Mouse (Mus musculus) heart, embryonic 10.5 days (tissue): ENCODE results near the gene Tmprss9. TPM values are rescaled to one million over a fixed set of nuclear protein-coding genes. Genes with fewer than 3 reads are reported as not detected.
"Not testable (repeated sequence)": the region's sequence is repeated elsewhere in the genome, so short reads cannot be mapped to it uniquely, and the experiment has no call there.

ENCODE experiments used
- DNase-seq: peaks from one replicate; pipeline ENCODE4 v3.0.0-alpha.2; 2017; ENCODE audit warnings: low spot score
- H3K27ac ChIP-seq: fragments of 300-500 bp; sonication (generic); 2 replicates; pipeline ENCODE4 v1.5.1; 2016; ENCODE audit warnings: mild to moderate bottlenecking
- H3K27me3 ChIP-seq: fragments of 300-500 bp; sonication (generic); 2 replicates; pipeline ENCODE4 v1.6.1; 2016; ENCODE audit warnings: mild to moderate bottlenecking; ENCODE audit not compliant: poor library complexity, insufficient read depth, severe bottlenecking
- H3K36me3 ChIP-seq: fragments of 300-500 bp; sonication (generic); 2 replicates; pipeline ENCODE4 v1.6.1; 2016; ENCODE audit warnings: mild to moderate bottlenecking, moderate library complexity
- H3K4me1 ChIP-seq: fragments of 300-500 bp; sonication (generic); 2 replicates; pipeline ENCODE4 v1.6.1; 2016; ENCODE audit warnings: mild to moderate bottlenecking
- H3K4me3 ChIP-seq: fragments of 300-500 bp; sonication (generic); 2 replicates; pipeline ENCODE4 v1.5.1; 2016; ENCODE audit warnings: mild to moderate bottlenecking, moderate library complexity
- H3K9me3 ChIP-seq: fragments of 300-500 bp; sonication (generic); 2 replicates; pipeline ENCODE4 v1.6.1; 2016; ENCODE audit warnings: mild to moderate bottlenecking, moderate library complexity
- WGBS: fragments of 180-500 bp; shearing (Covaris S2); methylation state at CpG from one replicate; pipeline ENCODE4 v1.1.7; 2016; 5-methylcytosine and 5-hydroxymethylcytosine counted together
- polyA plus RNA-seq: library from polyadenylated mRNA; unstranded; fragments of >200 nt; fragmentation: Nextera tagmentation; extraction: Ambion mirVana; gene quantifications from 2 replicates; pipeline ENCODE4 v1.2.1, GENCODE M21; 2016

The Tmprss9 gene
- polyA plus RNA-seq, result not detected in 2 replicates

- Histone ChIP-seq H3K27ac (no peak within 1 kb of the TSS), H3K4me3 (no peak within 1 kb of the TSS), H3K36me3 (peaks cover 22% of the 10 kb centered on the region), H3K4me1 (peaks cover 15% of the 10 kb centered on the region), H3K9me3 (no peaks in the 10 kb centered on the region), H3K27me3 (peaks cover 37% of the 10 kb centered on the region)
- 23% methylated on average over 9 of the region's 9 CpGs for WGBS
- no peak for DNase-seq
Measured at GRCm38 (mm10) chr10:80871581-80871980, at the start of gene Tmprss9. Tmprss9 (plus strand) TSS chr10:80871848.

DNA sequence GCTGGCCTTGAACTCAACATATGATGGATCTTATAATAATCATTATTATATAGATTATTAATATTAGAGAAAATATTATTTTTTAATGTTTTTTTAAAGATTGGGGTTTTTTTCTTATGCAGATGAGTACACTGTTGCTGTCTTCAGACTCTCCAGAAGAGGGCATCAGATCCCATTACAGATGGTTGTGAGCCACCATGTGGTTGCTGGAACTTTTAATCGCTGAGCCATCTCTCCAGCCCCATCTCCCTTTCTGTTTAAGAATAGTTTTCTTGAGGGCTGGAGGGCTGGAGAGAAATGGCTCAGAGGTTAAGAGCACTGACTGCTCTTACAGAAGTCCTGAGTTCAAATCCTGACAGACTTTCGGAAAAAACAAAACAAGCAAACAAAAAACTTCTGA lies 49.7 kb upstream of the Tmprss9 start:
- no peak for DNase-seq
- Histone ChIP-seq H3K36me3 (no peaks in the 10 kb centered on the region), H3K4me3 (no peak overlapping the region), H3K4me1 (peaks cover 9% of the 10 kb centered on the region; the same call in 1 of the 2 replicates), H3K27ac (no peak overlapping the region), H3K27me3 (no peaks in the 10 kb centered on the region), H3K9me3 (no peaks in the 10 kb centered on the region)
- WGBS, result 36% methylated on average over 2 of the region's 2 CpGs

- no peaks in the 10 kb centered on the region for H3K36me3 ChIP-seq
- 81% methylated on average over 5 of the region's 5 CpGs for WGBS
Measured at GRCm38 (mm10) chr10:80822528-80822927, 49.1 kb upstream of the Tmprss9 start.

GRCm38 (mm10) chr10:80823316-80823715 lies 48.3 kb upstream of the Tmprss9 start:
- DNase-seq, result no peak
- no peaks in the 10 kb centered on the region for H3K9me3 ChIP-seq
- no peak overlapping the region for H3K4me3 ChIP-seq
- WGBS, result 76% methylated on average over 1 of the region's 1 CpGs
- H3K36me3 ChIP-seq, result peaks cover 5% of the 10 kb centered on the region
- H3K27ac ChIP-seq, result no peak overlapping the region
- H3K4me1 ChIP-seq, result peaks cover 17% of the 10 kb centered on the region
- no peaks in the 10 kb centered on the region for H3K27me3 ChIP-seq

More at GRCm38 (mm10) chr10:80822528-80822927, 49.1 kb upstream of the Tmprss9 start:
- Histone ChIP-seq H3K27me3 (no peaks in the 10 kb centered on the region), H3K27ac (no peak overlapping the region), H3K4me1 (peaks cover 9% of the 10 kb centered on the region), H3K9me3 (no peaks in the 10 kb centered on the region), H3K4me3 (no peak overlapping the region)
- DNase-seq, result no peak

DNA sequence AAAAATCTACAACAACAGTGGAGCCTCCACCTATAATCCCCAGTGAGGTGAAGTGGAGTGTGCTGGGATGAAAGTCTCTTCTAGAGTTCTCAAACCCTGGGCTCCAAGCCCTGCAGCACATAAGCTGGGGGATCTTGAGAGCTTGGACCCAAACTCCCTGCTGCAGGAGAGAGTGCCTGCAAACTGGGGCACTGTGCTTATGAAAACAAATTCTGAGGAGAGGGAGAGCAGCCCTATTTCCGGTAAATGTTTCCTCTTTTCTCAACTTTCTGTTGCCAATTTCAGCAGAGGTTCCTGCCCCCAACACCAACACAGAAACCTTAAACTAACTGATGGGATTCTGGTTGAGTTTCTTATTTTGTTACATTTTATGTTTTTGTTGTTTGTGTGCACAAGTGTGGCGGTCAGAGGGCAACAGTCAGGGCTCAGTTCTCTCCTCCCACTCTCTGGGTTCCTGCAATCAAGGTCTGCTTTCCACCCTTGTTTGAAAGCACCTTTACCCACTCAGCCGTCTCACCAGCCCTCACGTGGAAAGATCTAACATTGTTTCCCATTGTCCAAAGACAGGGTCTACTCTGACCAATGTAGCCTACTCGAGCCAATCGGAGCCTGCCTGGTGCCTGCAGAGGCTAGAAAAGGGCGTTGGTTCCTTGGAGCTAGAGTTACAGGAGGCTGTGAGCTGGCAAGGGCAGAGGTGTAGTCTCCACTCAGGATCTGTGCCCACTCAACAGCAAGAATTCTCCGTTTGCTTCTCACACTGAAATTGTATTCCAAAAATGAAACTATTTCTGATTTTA lies 47.6 kb upstream of the Tmprss9 start:
- peak overlapping the region; percentile 43; the same call in 1 of the 2 replicates for H3K27ac ChIP-seq
- H3K27me3 ChIP-seq, result no peaks in the 10 kb centered on the region
- H3K36me3 ChIP-seq, result peaks cover 11% of the 10 kb centered on the region
- 57% methylated on average over 8 of the region's 8 CpGs for WGBS
- no peaks in the 10 kb centered on the region for H3K9me3 ChIP-seq
- no peak overlapping the region for H3K4me3 ChIP-seq
- no peak for DNase-seq
- peaks cover 18% of the 10 kb centered on the region for H3K4me1 ChIP-seq

DNA sequence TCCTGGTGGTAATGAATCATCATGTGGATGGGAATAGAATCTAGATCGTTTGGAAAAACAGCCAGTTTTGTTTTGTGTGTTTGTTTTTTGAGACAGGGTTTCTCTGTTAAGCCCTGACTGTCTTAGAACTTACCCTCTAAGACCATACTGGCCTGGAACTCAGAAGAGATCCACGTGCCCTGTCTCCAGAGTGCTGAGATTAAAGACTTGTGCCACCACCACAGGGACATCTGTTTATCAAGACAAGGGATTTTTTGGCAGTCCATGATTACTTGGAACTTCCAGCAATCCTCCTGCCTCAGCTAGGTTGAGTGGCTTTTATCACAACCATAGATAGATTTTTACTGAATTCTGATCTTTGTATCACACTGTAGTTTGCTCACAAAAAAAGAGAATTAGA lies 46.8 kb upstream of the Tmprss9 start:
- WGBS, result 83% methylated on average over 2 of the region's 2 CpGs
- Histone ChIP-seq H3K9me3 (no peaks in the 10 kb centered on the region), H3K4me1 (peaks cover 20% of the 10 kb centered on the region), H3K27me3 (no peaks in the 10 kb centered on the region), H3K4me3 (no peak overlapping the region), H3K27ac (no peak overlapping the region), H3K36me3 (peaks cover 18% of the 10 kb centered on the region)
- no peak for DNase-seq

DNA sequence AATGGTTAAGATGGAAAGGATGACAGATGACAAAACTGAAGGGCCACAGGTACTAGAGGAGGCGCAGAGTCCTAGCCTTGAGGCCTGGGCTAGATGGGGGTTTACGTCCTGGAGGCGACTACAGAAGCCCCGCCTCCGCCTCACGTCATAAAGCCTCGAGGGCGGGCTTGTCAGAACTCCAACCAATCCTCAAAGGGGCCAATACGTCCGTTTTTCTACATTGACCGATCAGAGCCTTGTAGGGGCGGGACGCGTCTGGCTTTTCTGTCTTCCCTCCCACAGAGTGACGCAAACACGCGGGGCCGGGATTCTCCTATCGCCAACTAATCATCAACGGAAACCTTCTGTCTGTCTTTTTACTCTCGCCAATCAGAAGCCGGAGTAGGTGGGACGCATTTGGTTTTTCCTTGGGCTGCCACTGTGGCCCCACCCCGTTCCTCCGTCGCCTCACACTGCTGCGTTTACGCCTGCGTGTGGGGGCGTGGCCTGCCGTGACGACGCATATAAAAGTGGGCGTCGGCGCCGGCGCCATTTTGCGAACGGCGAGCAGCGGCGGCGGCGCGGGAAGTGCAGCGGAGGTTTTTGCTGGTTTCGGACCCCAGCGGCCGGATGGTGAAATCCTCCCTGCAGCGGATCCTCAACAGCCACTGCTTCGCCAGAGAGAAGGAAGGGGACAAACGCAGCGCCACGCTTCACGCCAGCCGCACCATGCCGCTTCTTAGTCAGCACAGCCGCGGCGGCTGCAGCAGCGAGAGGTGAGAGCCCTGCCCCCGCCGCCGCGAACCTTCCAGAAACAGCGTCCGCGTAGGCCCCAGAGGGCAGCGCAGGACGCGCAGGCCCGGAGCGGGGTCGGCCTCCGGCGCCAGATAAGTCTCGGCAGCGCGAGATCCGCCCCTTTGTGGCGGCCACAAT lies 45.2 kb upstream of the Tmprss9 start, which contains the start of gene Oaz1:
Oaz1 (plus strand) TSS at position 506 of the 912 bp plus-strand sequence.
- peaks cover 29% of the 10 kb centered on the region for H3K36me3 ChIP-seq
- DNase-seq, result peak; percentile 100
- peak within 1 kb of the TSS; percentile 85 for H3K4me3 ChIP-seq
- peaks cover 36% of the 10 kb centered on the region for H3K4me1 ChIP-seq
- no peaks in the 10 kb centered on the region for H3K9me3 ChIP-seq
- peak within 1 kb of the TSS; percentile 97 for H3K27ac ChIP-seq
- WGBS, result under 1% methylated on average over 78 of the region's 82 CpGs
- H3K27me3 ChIP-seq, result no peaks in the 10 kb centered on the region

DNA sequence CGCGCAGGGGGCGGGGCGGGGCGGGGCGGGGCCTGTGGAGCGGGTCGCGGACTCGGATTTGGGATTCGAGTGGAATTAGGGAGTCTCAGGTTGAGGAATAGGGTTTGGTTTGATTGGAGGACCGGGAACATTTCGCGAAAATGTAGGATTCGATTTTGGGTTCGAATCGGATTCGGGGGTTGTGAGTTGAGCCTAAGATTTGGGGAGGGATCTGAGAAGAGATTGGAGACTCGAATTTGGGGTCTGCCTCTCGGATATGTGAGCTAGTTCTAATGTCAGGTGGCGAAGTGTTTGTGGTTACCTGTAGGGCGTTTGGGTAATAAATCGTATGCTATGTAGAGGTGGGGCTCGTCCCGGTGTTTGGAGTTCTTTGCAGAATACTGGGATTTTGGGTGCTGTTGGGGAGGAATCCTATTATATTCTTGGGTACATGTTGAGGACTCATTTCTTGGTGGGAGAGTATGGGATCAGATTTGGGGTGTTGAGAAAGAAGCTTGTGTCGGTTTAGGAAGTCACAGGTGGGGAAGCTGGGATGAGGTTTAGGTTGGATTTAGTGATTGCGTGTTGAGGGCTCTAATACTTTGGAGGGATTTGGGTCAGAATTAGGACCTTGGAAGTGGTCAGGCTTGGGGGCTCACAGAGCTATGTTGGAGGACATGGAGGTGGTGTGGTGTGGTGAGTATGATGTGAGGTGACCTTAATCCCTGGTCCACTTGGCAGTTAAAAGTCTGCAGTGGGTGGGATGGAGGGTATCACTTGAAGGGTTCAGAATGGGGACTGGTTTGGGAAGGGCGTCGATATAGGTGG lies 44.4 kb upstream of the Tmprss9 start:
- H3K27ac ChIP-seq, result peak overlapping the region; percentile 97
- peaks cover 2% of the 10 kb centered on the region; the same call in 1 of the 2 replicates for H3K27me3 ChIP-seq
- H3K4me1 ChIP-seq, result peaks cover 44% of the 10 kb centered on the region
- H3K36me3 ChIP-seq, result peaks cover 29% of the 10 kb centered on the region
- 7% methylated on average over 29 of the region's 29 CpGs for WGBS
- peak overlapping the region; percentile 85 for H3K4me3 ChIP-seq
- no peak for DNase-seq
- no peaks in the 10 kb centered on the region for H3K9me3 ChIP-seq

GRCm38 (mm10) chr10:80827870-80828420 lies 43.7 kb upstream of the Tmprss9 start:
- Histone ChIP-seq H3K4me1 (peaks cover 51% of the 10 kb centered on the region), H3K9me3 (no peaks in the 10 kb centered on the region), H3K4me3 (peak overlapping the region; percentile 85), H3K36me3 (peaks cover 29% of the 10 kb centered on the region), H3K27ac (no peak overlapping the region), H3K27me3 (peaks cover 8% of the 10 kb centered on the region)
- no peak for DNase-seq
- 89% methylated on average over 10 of the region's 10 CpGs for WGBS

GRCm38 (mm10) chr10:80828587-80828986 lies 43.1 kb upstream of the Tmprss9 start:
- Histone ChIP-seq H3K4me1 (peaks cover 57% of the 10 kb centered on the region), H3K27me3 (peaks cover 14% of the 10 kb centered on the region), H3K4me3 (peak overlapping the region; percentile 85; the same call in 1 of the 2 replicates), H3K36me3 (peaks cover 29% of the 10 kb centered on the region)
- H3K27ac ChIP-seq, H3K9me3 ChIP-seq, DNase-seq: not testable (repeated sequence)
- WGBS, result 88% methylated on average over 9 of the region's 9 CpGs

GRCm38 (mm10) chr10:80829359-80830278 lies 42.0 kb upstream of the Tmprss9 start:
- Histone ChIP-seq H3K36me3 (peaks cover 29% of the 10 kb centered on the region), H3K9me3 (no peaks in the 10 kb centered on the region), H3K27me3 (peaks cover 24% of the 10 kb centered on the region), H3K4me1 (peaks cover 64% of the 10 kb centered on the region), H3K4me3 (peak overlapping the region; percentile 3; the same call in 1 of the 2 replicates), H3K27ac (no peak overlapping the region)
- DNase-seq, result no peak
- 47% methylated on average over 1 of the region's 1 CpGs for WGBS
